Mouse (Mus musculus) monocyte, adult 59 days (primary cell): Measurements from ENCODE around the gene Bdh1. TPM values are rescaled to one million over a fixed set of nuclear protein-coding genes. Genes with fewer than 3 reads are reported as not detected.

Experiments
- total RNA-seq, 2 experiments: library from RNA; stranded (reverse); gene quantifications; one replicate each; pipeline ENCODE4 v1.2.4; 2023

Gene Bdh1
- not detected for total RNA-seq

GRCm38 (mm10) chr16:31422000-31422399 lies at the start of gene Bdh1:
Bdh1 (plus strand) TSS chr16:31422280.

Other genes starting within 250 kb of the Bdh1 start
- gene Acap2, start 221.0 kb upstream of the Bdh1 start, total RNA-seq, result 10 to 100 TPM; 83.9 to 88.8 TPM
- gene Ppp1r2, start 147.0 kb upstream of the Bdh1 start, total RNA-seq, result 10 to 100 TPM; 57.4 to 63.3 TPM
- gene Apod, start 107.5 kb upstream of the Bdh1 start, total RNA-seq, result not detected
- gene Dlg1, start 241.2 kb downstream of the Bdh1 start, total RNA-seq, result 10 to 100 TPM; 48.1 to 53.7 TPM